Mouse (Mus musculus): Measurements from ENCODE around the gene Amy2a5.
"Not testable (repeated sequence)": the region's sequence is repeated elsewhere in the genome, so short reads cannot be mapped to it uniquely, and the experiment has no call there.

DNA sequence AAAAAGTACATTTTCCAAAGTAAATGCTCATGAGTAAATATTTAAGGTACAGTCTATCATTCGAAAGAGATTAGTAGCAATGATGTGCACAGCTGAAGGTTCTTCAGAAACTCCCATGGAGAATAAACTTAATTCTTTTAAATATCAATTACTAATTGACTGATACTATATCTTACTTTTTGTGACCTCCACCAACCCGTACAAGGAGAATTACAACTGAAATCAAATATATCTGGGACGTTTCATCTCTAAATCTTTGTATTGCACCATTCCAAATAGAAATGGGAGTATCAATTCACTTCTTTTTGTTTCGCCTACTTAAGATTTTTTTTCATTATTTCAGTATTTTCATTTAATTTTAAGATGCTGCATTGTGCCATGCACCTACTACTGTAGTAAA is 32.7 kb upstream of the Amy2a5 start, which contains the start of gene Amy2a4:
- TF ChIP-seq POLR2A (IDR thresholded peaks at IDR 0.05; ENCODE audit: borderline replicate concordance, extremely low read depth, insufficient read depth, insufficient read length, poor library complexity, severe bottlenecking); CTCF (IDR thresholded peaks at IDR 0.05; ENCODE audit: borderline replicate concordance, extremely low read depth, insufficient read depth, insufficient read length): not testable (repeated sequence)

Measured in brain, embryonic 14.5 days (tissue).